Mouse (Mus musculus): ENCODE results near the gene Armc2.

The Armc2 gene

GRCm38 (mm10) chr10:41995051-41995450 lies 23.2 kb downstream of the Armc2 start:
- TF ChIP-seq GATA4 (IDR thresholded peaks at IDR 0.05; ENCODE audit: insufficient replicate concordance, low read length), result no peak

GRCm38 (mm10) chr10:41994578-41994977 lies 23.7 kb downstream of the Armc2 start:
- TF ChIP-seq GATA4 (IDR thresholded peaks at IDR 0.05; ENCODE audit: insufficient replicate concordance, low read length), result no peak

GRCm38 (mm10) chr10:41992059-41992440 lies 26.2 kb downstream of the Armc2 start:
- peak; percentile 83; the same call in 1 of the 2 replicates for TF ChIP-seq GATA4 (IDR thresholded peaks at IDR 0.05; ENCODE audit: insufficient replicate concordance, low read length)

- no peak for TF ChIP-seq GATA4 (IDR thresholded peaks at IDR 0.05; ENCODE audit: insufficient replicate concordance, low read length)
Measured at GRCm38 (mm10) chr10:41991364-41992058, 26.7 kb downstream of the Armc2 start.

- TF ChIP-seq GATA4 (IDR thresholded peaks at IDR 0.05; ENCODE audit: insufficient replicate concordance, low read length), result no peak
Measured at GRCm38 (mm10) chr10:41990896-41991295, 27.3 kb downstream of the Armc2 start.

- no peak for TF ChIP-seq GATA4 (IDR thresholded peaks at IDR 0.05; ENCODE audit: insufficient replicate concordance, low read length)
Measured at GRCm38 (mm10) chr10:41988930-41989329, 29.3 kb downstream of the Armc2 start.

- no peak for TF ChIP-seq GATA4 (IDR thresholded peaks at IDR 0.05; ENCODE audit: insufficient replicate concordance, low read length)
Measured at GRCm38 (mm10) chr10:41986126-41986525, 32.1 kb downstream of the Armc2 start.

- TF ChIP-seq GATA4 (IDR thresholded peaks at IDR 0.05; ENCODE audit: insufficient replicate concordance, low read length), result no peak
Measured at GRCm38 (mm10) chr10:41984221-41984620, 34.0 kb downstream of the Armc2 start.

GRCm38 (mm10) chr10:41982821-41983220 lies 35.4 kb downstream of the Armc2 start:
- no peak for TF ChIP-seq GATA4 (IDR thresholded peaks at IDR 0.05; ENCODE audit: insufficient replicate concordance, low read length)

- TF ChIP-seq GATA4 (IDR thresholded peaks at IDR 0.05; ENCODE audit: insufficient replicate concordance, low read length), result no peak
Measured at GRCm38 (mm10) chr10:41980772-41981383, 37.4 kb downstream of the Armc2 start.

- no peak for TF ChIP-seq GATA4 (IDR thresholded peaks at IDR 0.05; ENCODE audit: insufficient replicate concordance, low read length)
Measured at GRCm38 (mm10) chr10:41978403-41979234, 39.6 kb downstream of the Armc2 start.

- no peak for TF ChIP-seq GATA4 (IDR thresholded peaks at IDR 0.05; ENCODE audit: insufficient replicate concordance, low read length)
Measured at GRCm38 (mm10) chr10:41972676-41973075, 45.6 kb downstream of the Armc2 start.

GRCm38 (mm10) chr10:41967915-41968635 lies 50.2 kb downstream of the Armc2 start:
- TF ChIP-seq GATA4 (IDR thresholded peaks at IDR 0.05; ENCODE audit: insufficient replicate concordance, low read length), result no peak

GRCm38 (mm10) chr10:41962725-41963124 lies 55.5 kb downstream of the Armc2 start:
- no peak for TF ChIP-seq GATA4 (IDR thresholded peaks at IDR 0.05; ENCODE audit: insufficient replicate concordance, low read length)

GRCm38 (mm10) chr10:41959808-41960207 lies 58.4 kb downstream of the Armc2 start:
- no peak for TF ChIP-seq GATA4 (IDR thresholded peaks at IDR 0.05; ENCODE audit: insufficient replicate concordance, low read length)
